Mouse (Mus musculus): ENCODE results near the gene Rundc3a. TPM values are rescaled to one million over a fixed set of nuclear protein-coding genes. Genes with fewer than 3 reads are reported as not detected.

The Rundc3a gene
- polyA plus RNA-seq, 1 experiment from 2014 or later = 161 TPM

DNA sequence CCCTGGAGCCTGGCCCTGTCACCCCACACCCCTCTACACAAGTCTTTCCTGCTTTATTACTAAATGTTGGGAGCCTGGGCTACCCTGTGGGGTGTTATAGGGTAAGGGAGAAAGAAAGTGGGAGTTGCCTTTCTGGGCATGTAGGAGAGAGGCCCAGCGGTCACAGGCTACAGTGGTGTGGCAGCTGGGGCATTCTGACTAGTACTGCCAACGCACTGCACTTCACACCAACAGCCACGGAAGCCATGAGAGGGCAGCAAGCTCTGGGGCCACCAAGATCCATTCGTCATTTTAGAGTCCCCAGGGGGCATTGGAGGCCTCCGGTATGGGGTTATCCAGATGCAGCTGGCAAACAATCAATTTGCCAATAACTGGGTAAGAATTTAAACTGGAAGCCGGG lies 48.9 kb downstream of the Rundc3a start:
- H3K9ac ChIP-seq = no peak overlapping the region
- peaks cover 56% of the 10 kb centered on the region for H3K4me1 ChIP-seq (replicated peaks)
- H3K36me3 ChIP-seq = peaks cover 66% of the 10 kb centered on the region
- H3K9me3 ChIP-seq = no peaks in the 10 kb centered on the region
- H3K4me3 ChIP-seq = no peak overlapping the region
- H3K4me2 ChIP-seq = no peak overlapping the region
- no peak for ATAC-seq (ENCODE audit: low read depth)
- no peak overlapping the region for H3K27ac ChIP-seq (replicated peaks)
- WGBS = 69% methylated on average over 6 of the region's 6 CpGs
- peaks cover 9% of the 10 kb centered on the region for H3K27me3 ChIP-seq

GRCm38 (mm10) chr11:102443740-102444139 lies 50.5 kb downstream of the Rundc3a start:
- H3K4me1 ChIP-seq (replicated peaks) = peaks cover 51% of the 10 kb centered on the region
- ATAC-seq (ENCODE audit: low read depth) = no peak
- no peaks in the 10 kb centered on the region for H3K9me3 ChIP-seq
- peaks cover 50% of the 10 kb centered on the region for H3K36me3 ChIP-seq
- no peak overlapping the region for H3K27ac ChIP-seq (replicated peaks)
- H3K9ac ChIP-seq = no peak overlapping the region
- WGBS = 59% methylated on average over 12 of the region's 12 CpGs
- peaks cover 16% of the 10 kb centered on the region for H3K27me3 ChIP-seq
- H3K4me3 ChIP-seq = 0 out of 2 replicates have a peak overlapping the region, but pooled peaks have one; percentile 3
- H3K4me2 ChIP-seq = no peak overlapping the region; the same call in 1 of the 2 replicates

DNA sequence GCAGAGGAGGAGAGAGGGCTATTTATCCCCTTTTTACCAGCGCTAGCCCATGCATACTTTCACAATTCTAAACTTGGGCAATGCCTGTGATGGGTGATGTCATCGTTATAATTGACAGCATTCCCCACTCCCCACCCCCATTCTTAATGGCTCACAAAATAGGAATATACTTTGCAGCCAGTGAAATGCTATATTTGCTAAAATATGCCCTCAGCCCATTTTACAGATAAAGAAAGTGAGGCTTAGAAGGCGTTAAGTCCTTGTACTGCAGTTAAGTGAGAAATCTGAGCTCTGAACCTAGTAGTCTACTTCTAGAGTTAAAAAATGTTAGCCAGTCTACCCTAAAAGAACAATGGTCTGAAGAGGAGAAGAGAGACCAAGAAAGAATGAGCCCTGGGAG lies 51.1 kb downstream of the Rundc3a start:
- ATAC-seq (ENCODE audit: low read depth) = no peak
- WGBS = 64% methylated on average over 3 of the region's 3 CpGs
- no peak overlapping the region for H3K9ac ChIP-seq
- peaks cover 46% of the 10 kb centered on the region for H3K4me1 ChIP-seq (replicated peaks)
- peak overlapping the region; percentile 92; the same call in 1 of the 2 replicates for H3K4me2 ChIP-seq
- no peaks in the 10 kb centered on the region for H3K9me3 ChIP-seq
- peaks cover 45% of the 10 kb centered on the region for H3K36me3 ChIP-seq
- no peak overlapping the region for H3K4me3 ChIP-seq
- H3K27ac ChIP-seq (replicated peaks) = no peak overlapping the region
- peaks cover 20% of the 10 kb centered on the region for H3K27me3 ChIP-seq

DNA sequence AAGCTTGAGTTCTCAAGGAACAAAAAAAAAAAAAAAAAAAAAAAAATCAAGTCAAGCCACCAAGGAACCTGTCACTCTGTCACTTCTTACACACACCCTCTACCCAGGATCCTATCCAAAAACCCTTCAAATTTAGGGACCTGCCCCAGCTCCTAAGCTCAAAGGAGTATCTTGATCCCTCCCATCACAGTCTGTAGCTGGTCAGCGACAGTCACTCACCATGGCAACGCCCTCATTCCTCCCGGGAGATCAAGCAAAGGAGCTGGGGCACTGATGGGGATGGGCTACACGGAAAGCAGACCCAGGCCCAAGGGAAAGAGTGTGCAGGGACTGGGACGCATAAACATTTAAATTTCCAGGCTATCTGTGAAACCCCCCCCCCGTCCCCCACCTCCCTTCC lies 51.6 kb downstream of the Rundc3a start:
- Histone ChIP-seq H3K4me2 (peak overlapping the region; percentile 92), H3K4me1 (replicated peaks) (peaks cover 44% of the 10 kb centered on the region), H3K4me3 (peak overlapping the region; percentile 74), H3K27me3 (peaks cover 20% of the 10 kb centered on the region), H3K36me3 (peaks cover 40% of the 10 kb centered on the region), H3K27ac (replicated peaks) (peak overlapping the region; percentile 91; the same call in 1 of the 2 replicates), H3K9ac (peak overlapping the region; percentile 96), H3K9me3 (no peaks in the 10 kb centered on the region)
- WGBS = 3% methylated on average over 6 of the region's 6 CpGs
- no peak for ATAC-seq (ENCODE audit: low read depth)

DNA sequence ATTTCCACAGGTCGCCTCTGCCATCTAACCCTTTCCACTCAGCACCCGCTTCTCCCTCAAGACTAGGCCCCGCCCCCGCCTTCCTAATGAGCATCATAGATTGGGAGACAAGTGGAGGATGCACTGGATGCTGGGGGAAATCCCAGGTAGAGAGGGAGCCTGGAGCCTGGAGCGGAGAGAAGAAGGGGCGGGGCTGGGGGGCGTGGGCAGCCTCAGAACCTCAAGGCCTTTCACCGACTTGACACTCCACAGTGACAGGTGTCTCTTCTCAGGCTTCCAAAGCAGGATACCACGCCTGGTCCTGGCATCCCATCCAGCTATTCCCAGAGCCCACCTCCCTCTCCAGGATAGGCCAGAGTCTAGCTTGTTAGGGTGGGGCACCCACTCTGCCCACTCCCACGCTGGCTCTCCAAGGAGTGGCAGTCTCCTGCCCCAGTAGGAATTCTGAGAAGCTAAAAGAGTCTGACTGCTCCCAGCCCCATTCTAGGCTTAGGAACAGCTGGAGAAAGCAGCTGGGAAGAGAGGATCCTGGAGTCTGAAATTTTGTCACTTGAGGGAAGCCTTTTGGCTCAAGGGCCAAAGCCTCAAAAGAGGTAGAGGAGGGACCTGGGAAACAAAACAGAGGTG lies 52.2 kb downstream of the Rundc3a start:
- H3K4me1 ChIP-seq (replicated peaks) = peaks cover 44% of the 10 kb centered on the region
- H3K4me3 ChIP-seq = peak overlapping the region; percentile 74
- H3K4me2 ChIP-seq = peak overlapping the region; percentile 92
- peaks cover 23% of the 10 kb centered on the region for H3K27me3 ChIP-seq
- no peak for ATAC-seq (ENCODE audit: low read depth)
- peaks cover 34% of the 10 kb centered on the region for H3K36me3 ChIP-seq
- H3K27ac ChIP-seq (replicated peaks) = peak overlapping the region; percentile 91
- 14% methylated on average over 10 of the region's 10 CpGs for WGBS
- no peaks in the 10 kb centered on the region for H3K9me3 ChIP-seq
- H3K9ac ChIP-seq = peak overlapping the region; percentile 96

- ATAC-seq (ENCODE audit: low read depth) = peak; percentile 2; the same call in 1 of the 2 replicates
Measured at GRCm38 (mm10) chr11:102445891-102446361, 52.7 kb downstream of the Rundc3a start.

DNA sequence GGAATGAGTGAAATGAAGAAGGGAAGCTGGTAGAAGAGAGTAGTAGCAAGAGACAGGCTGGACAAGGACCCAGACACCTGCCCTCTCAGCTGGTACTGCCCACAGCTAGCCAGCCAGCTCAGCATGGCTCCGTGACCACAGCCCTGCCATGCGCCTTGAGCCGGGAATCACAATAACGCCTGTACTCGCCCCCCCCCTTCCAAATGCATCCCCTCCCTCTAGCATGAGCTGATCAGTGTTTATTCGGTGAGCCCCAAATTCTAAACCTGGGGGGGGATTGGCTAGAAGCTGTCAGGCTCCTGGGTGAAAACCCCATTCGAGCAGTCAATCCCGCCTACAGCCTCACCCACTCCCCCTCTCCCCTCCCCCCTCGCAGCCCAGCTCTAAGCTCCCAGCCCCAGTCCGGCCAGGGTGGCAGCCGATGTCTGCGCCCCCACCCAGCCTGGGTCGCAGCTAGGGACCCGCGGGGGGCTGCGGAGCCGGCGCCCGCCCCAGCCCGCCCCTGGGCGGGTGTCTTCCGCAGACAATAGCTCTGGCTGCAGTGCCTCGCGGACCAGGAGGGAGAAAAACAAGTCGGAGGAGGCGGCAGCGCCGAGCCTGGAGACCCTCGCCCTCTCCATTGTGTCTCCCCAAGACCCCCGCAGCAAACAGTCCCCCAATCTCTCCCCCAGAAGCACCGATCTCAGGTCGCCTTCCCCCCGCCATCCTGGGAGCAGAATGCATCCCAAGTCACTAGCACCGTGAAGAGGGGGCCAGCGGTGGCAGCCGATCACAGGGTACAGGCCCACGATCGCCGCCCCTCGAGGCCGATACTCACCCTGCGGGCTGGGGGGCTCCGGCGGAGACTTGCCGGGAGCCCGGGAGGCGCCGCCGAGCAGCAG lies 53.6 kb downstream of the Rundc3a start:
- H3K36me3 ChIP-seq = peaks cover 20% of the 10 kb centered on the region
- H3K9me3 ChIP-seq = no peaks in the 10 kb centered on the region
- ATAC-seq (ENCODE audit: low read depth) = peak; percentile 69
- WGBS = 0% methylated on average over 29 of the region's 49 CpGs
- H3K9ac ChIP-seq = peak overlapping the region; percentile 96
- peak overlapping the region; percentile 92 for H3K4me2 ChIP-seq
- H3K4me3 ChIP-seq = peak overlapping the region; percentile 74
- peaks cover 28% of the 10 kb centered on the region for H3K27me3 ChIP-seq
- peak overlapping the region; percentile 91 for H3K27ac ChIP-seq (replicated peaks)
- peaks cover 44% of the 10 kb centered on the region for H3K4me1 ChIP-seq (replicated peaks)

More at GRCm38 (mm10) chr11:102445891-102446361, 52.7 kb downstream of the Rundc3a start:
- H3K9ac ChIP-seq = peak overlapping the region; percentile 96
- H3K4me1 ChIP-seq (replicated peaks) = peaks cover 44% of the 10 kb centered on the region
- H3K36me3 ChIP-seq = peaks cover 29% of the 10 kb centered on the region
- H3K27me3 ChIP-seq = peaks cover 27% of the 10 kb centered on the region
- H3K9me3 ChIP-seq = no peaks in the 10 kb centered on the region
- H3K27ac ChIP-seq (replicated peaks) = peak overlapping the region; percentile 91
- peak overlapping the region; percentile 92 for H3K4me2 ChIP-seq
- H3K4me3 ChIP-seq = peak overlapping the region; percentile 74
- whole genome bisulfite sequencing = 10% methylated on average over 7 of the region's 7 CpGs

DNA sequence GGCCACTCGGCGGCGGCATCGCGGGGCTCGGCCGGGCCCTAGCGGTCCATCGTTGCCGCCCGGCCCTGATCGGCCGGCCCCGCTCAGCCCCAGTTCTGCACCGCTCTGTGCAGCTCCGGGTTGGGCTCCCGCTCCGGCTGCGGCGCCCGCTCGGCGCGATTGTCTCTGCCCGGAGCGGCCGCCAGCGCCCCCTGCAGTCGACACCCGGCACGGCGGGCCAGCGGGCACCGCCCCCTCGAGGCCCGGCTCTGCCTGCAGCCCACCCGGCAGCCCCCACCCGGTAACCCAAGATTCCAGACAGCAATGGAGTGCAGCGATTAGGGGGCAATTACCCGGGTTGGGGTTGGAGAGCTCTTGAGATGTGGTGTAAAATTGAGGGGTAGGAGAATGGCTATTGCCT lies 54.3 kb downstream of the Rundc3a start, which contains the start of gene Fam171a2:
Gene Fam171a2, minus strand, starts transcription at position 186 of the 400 bp plus-strand sequence.
- H3K27me3 ChIP-seq = peaks cover 34% of the 10 kb centered on the region
- H3K9ac ChIP-seq = peak within 1 kb of the TSS; percentile 96
- peak; percentile 84 for ATAC-seq (ENCODE audit: low read depth)
- peak within 1 kb of the TSS; percentile 92 for H3K4me2 ChIP-seq
- H3K9me3 ChIP-seq = no peaks in the 10 kb centered on the region
- peaks cover 13% of the 10 kb centered on the region for H3K36me3 ChIP-seq
- peak within 1 kb of the TSS; percentile 91 for H3K27ac ChIP-seq (replicated peaks)
- peak within 1 kb of the TSS; percentile 74 for H3K4me3 ChIP-seq
- WGBS = 0% methylated on average over 29 of the region's 40 CpGs
- H3K4me1 ChIP-seq (replicated peaks) = peaks cover 44% of the 10 kb centered on the region

- Histone ChIP-seq H3K36me3 (peaks cover 6% of the 10 kb centered on the region), H3K4me1 (replicated peaks) (peaks cover 44% of the 10 kb centered on the region), H3K9ac (0 out of 2 replicates have a peak overlapping the region, but pooled peaks have one; percentile 12), H3K9me3 (no peaks in the 10 kb centered on the region), H3K27ac (replicated peaks) (no peak overlapping the region), H3K4me2 (peak overlapping the region; percentile 92; the same call in 1 of the 2 replicates), H3K4me3 (no peak overlapping the region), H3K27me3 (peaks cover 42% of the 10 kb centered on the region)
- WGBS = 11% methylated on average over 8 of the region's 8 CpGs
- no peak for ATAC-seq (ENCODE audit: low read depth)
Measured at GRCm38 (mm10) chr11:102448327-102448726, 55.1 kb downstream of the Rundc3a start.

DNA sequence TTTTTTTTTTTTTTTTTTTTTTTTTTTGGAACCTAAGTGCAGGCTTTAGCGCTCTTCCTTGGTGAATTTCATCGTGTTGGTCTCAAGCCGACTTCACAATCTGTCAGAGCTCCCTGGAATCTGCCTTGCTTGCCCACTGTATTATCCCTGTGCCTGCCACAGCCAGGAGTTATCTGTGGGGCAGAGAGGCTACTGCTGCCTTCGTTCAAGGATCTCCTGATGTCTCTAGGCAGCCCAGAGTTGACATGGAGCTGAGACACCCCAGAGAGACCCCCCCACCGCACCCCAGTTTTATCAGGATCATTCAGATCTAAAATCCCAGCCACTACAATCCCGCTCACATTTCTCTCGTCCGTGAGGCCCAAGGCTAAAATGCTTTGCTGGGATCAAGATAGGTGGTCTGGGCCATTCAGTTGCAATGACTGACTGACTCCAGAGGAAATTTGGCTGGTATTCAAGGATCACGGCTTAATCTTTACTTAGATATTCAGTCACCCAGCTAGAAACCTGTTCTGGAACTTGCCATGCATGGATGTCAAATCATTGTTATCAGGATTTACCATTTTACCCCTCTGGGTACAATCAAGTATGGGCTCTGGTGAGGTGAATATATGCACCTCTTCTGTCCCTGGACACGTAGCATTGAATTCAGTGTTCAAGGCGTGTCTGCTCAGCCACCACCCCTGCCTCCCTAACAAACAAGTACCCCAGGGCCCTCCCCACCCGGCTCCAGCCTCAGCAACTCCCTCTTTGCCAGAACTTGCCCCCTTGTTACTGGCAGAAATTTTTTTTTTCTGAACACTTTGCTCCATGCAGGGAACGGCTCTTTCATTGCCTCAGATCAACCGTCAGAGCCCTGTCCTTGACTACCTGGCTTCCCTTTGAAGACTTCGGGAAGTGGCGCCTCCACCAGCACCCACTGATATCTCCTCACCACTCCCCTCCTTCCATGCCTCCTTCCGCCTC lies 56.1 kb downstream of the Rundc3a start:
- Histone ChIP-seq H3K27me3 (peaks cover 50% of the 10 kb centered on the region), H3K4me2 (no peak overlapping the region), H3K4me3 (no peak overlapping the region), H3K9ac (no peak overlapping the region), H3K36me3 (no peaks in the 10 kb centered on the region), H3K9me3 (no peaks in the 10 kb centered on the region), H3K4me1 (replicated peaks) (peaks cover 34% of the 10 kb centered on the region), H3K27ac (replicated peaks) (no peak overlapping the region)
- 53% methylated on average over 17 of the region's 17 CpGs for WGBS
- ATAC-seq (ENCODE audit: low read depth) = no peak
